ENCODE assay signal across 24 mouse cellular contexts in the genomic region with DNA sequence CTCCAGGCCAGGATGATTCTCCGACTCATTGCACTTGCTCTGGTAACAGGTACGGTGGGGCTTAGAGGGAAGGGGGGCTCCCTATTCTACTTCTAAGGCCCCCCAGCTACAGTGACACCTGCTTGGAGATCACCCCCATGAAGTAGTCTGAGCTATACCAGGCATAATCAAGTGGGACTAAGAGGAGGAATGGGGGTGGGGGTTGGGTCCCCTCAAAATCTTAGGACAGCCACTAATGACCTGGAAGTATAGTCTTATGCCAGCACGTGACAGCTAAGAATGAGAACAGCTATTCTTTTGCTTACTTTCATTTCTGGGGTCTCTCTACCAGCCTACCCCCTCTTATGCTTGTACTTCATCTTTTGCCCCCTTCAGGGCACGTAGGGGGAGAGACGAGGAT. TPM values are rescaled to one million over a fixed set of nuclear protein-coding genes. Genes with fewer than 3 reads are reported as not detected.
DNase-seq lines count a peak whose midpoint lies in the region; ATAC-seq and TF ChIP-seq lines count a peak whose summit lies in the region.
"Had no signal": no experiment of that assay in that cellular context is flagged by ENCODE, and none has a peak within 500 bp of the region (broad histone marks: within the 10 kb centered on the region; RNA-seq: fewer than 3 reads in every experiment).

No protein-coding gene starts in this region.

- H3K36me3 ChIP-seq in embryonic facial prominence, embryonic 15.5 days, result no peaks in the 10 kb centered on the region
- no peaks in the 10 kb centered on the region for H3K36me3 ChIP-seq in embryonic facial prominence, embryonic 10.5 days (replicated peaks)
- H3K36me3 ChIP-seq in kidney, adult 2 months (ENCODE audit: control insufficient read depth, insufficient read depth, low read length), result no peaks in the 10 kb centered on the region
- H3K36me3 ChIP-seq in hindbrain, embryonic 14.5 days (replicated peaks; ENCODE audit: control insufficient read depth, insufficient read depth), result no peaks in the 10 kb centered on the region
- H3K36me3 ChIP-seq: embryonic facial prominence, embryonic 13.5 days; heart, embryonic 10.5 days; hindbrain, embryonic 12.5 days had no signal

- no peak overlapping the region for H3K9ac ChIP-seq in embryonic facial prominence, embryonic 15.5 days
- H3K9ac ChIP-seq in hindbrain, embryonic 14.5 days, result no peak overlapping the region
- H3K9ac ChIP-seq: embryonic facial prominence, embryonic 13.5 days; forebrain, embryonic 13.5 days; forebrain, postnatal 0 days; hindbrain, embryonic 12.5 days had no signal

- H3K4me2 ChIP-seq in embryonic facial prominence, embryonic 15.5 days (replicated peaks), result peak overlapping the region; percentile 4; the same call in 1 of the 2 replicates
- H3K4me2 ChIP-seq in hindbrain, embryonic 14.5 days (replicated peaks), result no peak overlapping the region
- H3K4me2 ChIP-seq: embryonic facial prominence, embryonic 13.5 days; forebrain, embryonic 13.5 days; hindbrain, embryonic 12.5 days had no signal

- H3K27me3 ChIP-seq in embryonic facial prominence, embryonic 15.5 days, result no peaks in the 10 kb centered on the region
- no peaks in the 10 kb centered on the region for H3K27me3 ChIP-seq in embryonic facial prominence, embryonic 10.5 days (replicated peaks; ENCODE audit: low read depth, poor library complexity, severe bottlenecking)
- H3K27me3 ChIP-seq in kidney, adult 2 months (replicated peaks; ENCODE audit: control insufficient read depth, insufficient read depth, low read length), result no peaks in the 10 kb centered on the region
- H3K27me3 ChIP-seq in hindbrain, embryonic 14.5 days (ENCODE audit: control insufficient read depth, insufficient read depth, low read length), result no peaks in the 10 kb centered on the region
- H3K27me3 ChIP-seq: embryonic facial prominence, embryonic 13.5 days; forebrain, embryonic 13.5 days; hindbrain, embryonic 12.5 days had no signal

- no peak for TF ChIP-seq CTCF in kidney, adult 2 months (conservative IDR thresholded peaks at IDR 0.05; ENCODE audit: insufficient read depth, insufficient read length, low read depth, low read length)

- H3K9me3 ChIP-seq in embryonic facial prominence, embryonic 15.5 days (replicated peaks), result no peaks in the 10 kb centered on the region
- H3K9me3 ChIP-seq in embryonic facial prominence, embryonic 10.5 days, result no peaks in the 10 kb centered on the region
- no peaks in the 10 kb centered on the region for H3K9me3 ChIP-seq in hindbrain, embryonic 14.5 days (ENCODE audit: control insufficient read depth, low read length)
- H3K9me3 ChIP-seq: embryonic facial prominence, embryonic 13.5 days; forebrain, embryonic 13.5 days; heart, embryonic 10.5 days; hindbrain, embryonic 12.5 days had no signal

- no peak for DNase-seq in embryonic facial prominence, embryonic 10.5 days (ENCODE audit: low spot score)
- DNase-seq in kidney, postnatal 10 days, result peak; percentile 1
- DNase-seq in kidney, adult 2 months, result no peak
- DNase-seq in thymus, postnatal 14 days, result peak; percentile 1
- no peak for DNase-seq in thymus, adult 18-20 months
- DNase-seq in hindbrain, embryonic 14.5 days (ENCODE audit: low spot score), result no peak
- DNase-seq: adrenal gland, postnatal 10 days; B cell, adult 2 months; cerebellum, adult 11 months; cerebellum, adult 8-10 months; cerebellum, postnatal 14 days; forebrain, postnatal 0 days; gastrocnemius, postnatal 25 days; heart, postnatal 10 days had no signal

- peaks cover 10% of the 10 kb centered on the region; the same call in 1 of the 2 replicates for H3K4me1 ChIP-seq in embryonic facial prominence, embryonic 15.5 days
- H3K4me1 ChIP-seq in embryonic facial prominence, embryonic 10.5 days, result peaks cover 10% of the 10 kb centered on the region
- H3K4me1 ChIP-seq in kidney, adult 2 months (ENCODE audit: control insufficient read depth, insufficient read depth, low read length), result no peaks in the 10 kb centered on the region
- no peaks in the 10 kb centered on the region for H3K4me1 ChIP-seq in hindbrain, embryonic 14.5 days (replicated peaks; ENCODE audit: control insufficient read depth, insufficient read depth, low read length)
- H3K4me1 ChIP-seq: forebrain, embryonic 13.5 days; hindbrain, embryonic 12.5 days had no signal

- WGBS in embryonic facial prominence, embryonic 15.5 days, result 79% methylated on average over 5 of the region's 5 CpGs
- 81% methylated on average over 5 of the region's 5 CpGs for WGBS in embryonic facial prominence, embryonic 10.5 days
- 82% methylated on average over 5 of the region's 5 CpGs for WGBS in kidney, adult 2 months
- 94% methylated on average over 5 of the region's 5 CpGs for WGBS in hindbrain, embryonic 14.5 days

- ATAC-seq in embryonic facial prominence, embryonic 15.5 days (ENCODE audit: insufficient number of reproducible peaks, low FRiP score, low TSS enrichment, low read depth), result no peak
- no peak for ATAC-seq in hindbrain, embryonic 14.5 days (ENCODE audit: low FRiP score)
- ATAC-seq: CD4-positive, CD25-positive, alpha-beta regulatory T cell, adult 4 months; forebrain, embryonic 13.5 days; forebrain, postnatal 0 days; hindbrain, postnatal 0 days had no signal

- H3K27ac ChIP-seq in embryonic facial prominence, embryonic 15.5 days (replicated peaks), result peak overlapping the region; percentile 79
- no peak overlapping the region for H3K27ac ChIP-seq in embryonic facial prominence, embryonic 10.5 days (replicated peaks)
- H3K27ac ChIP-seq in kidney, adult 2 months (ENCODE audit: insufficient read depth, low read depth, low read length), result no peak overlapping the region
- H3K27ac ChIP-seq in hindbrain, embryonic 14.5 days, result no peak overlapping the region
- H3K27ac ChIP-seq: embryonic facial prominence, embryonic 13.5 days; forebrain, embryonic 13.5 days; heart, embryonic 10.5 days; hindbrain, embryonic 12.5 days; hindbrain, postnatal 0 days had no signal

- no peak for TF ChIP-seq POLR2A in kidney, adult 2 months (IDR thresholded peaks at IDR 0.05; ENCODE audit: low read depth, low read length)

- H3K4me3 ChIP-seq in embryonic facial prominence, embryonic 15.5 days (replicated peaks), result no peak overlapping the region
- H3K4me3 ChIP-seq in embryonic facial prominence, embryonic 10.5 days, result no peak overlapping the region
- no peak overlapping the region for H3K4me3 ChIP-seq in kidney, adult 2 months (ENCODE audit: insufficient read depth, low read depth, low read length)
- H3K4me3 ChIP-seq in hindbrain, embryonic 14.5 days (replicated peaks; ENCODE audit: low read length), result no peak overlapping the region
- H3K4me3 ChIP-seq: embryonic facial prominence, embryonic 13.5 days; forebrain, embryonic 13.5 days; heart, embryonic 10.5 days; hindbrain, embryonic 12.5 days had no signal

RNA-seq across cellular contexts. Expression of gene Klk11, which starts 2.1 kb away (rescaled TPM):
- 24.3 and 25.3 TPM in 2 replicates for polyA plus RNA-seq in embryonic facial prominence, embryonic 15.5 days (2015; fragmentation: Nextera tagmentation; extraction: Ambion mirVana)
- 0.11 TPM in 1 of 2 replicates, not detected in the other for polyA plus RNA-seq in embryonic facial prominence, embryonic 10.5 days (2016; fragmentation: Nextera tagmentation; extraction: Ambion mirVana)
- 0.18 TPM in 1 of 2 replicates, not detected in the other for polyA plus RNA-seq in kidney, adult 2 months (2012; rRNA removed)
- polyA plus RNA-seq in hindbrain, embryonic 14.5 days (2014; fragmentation: Nextera tagmentation; extraction: Ambion mirVana), result not detected in 2 replicates
- polyA plus RNA-seq: brain, embryonic 14.5 days; cortical plate, adult 2 months; forebrain, embryonic 13.5 days; heart, embryonic 10.5 days; heart, embryonic 14.5 days; hindbrain, postnatal 0 days had no signal

RNA-seq across cellular contexts. Expression of gene Klk10, which starts 4.3 kb away (rescaled TPM):
- polyA plus RNA-seq in embryonic facial prominence, embryonic 15.5 days (2015; fragmentation: Nextera tagmentation; extraction: Ambion mirVana), result 71.8 and 83.4 TPM in 2 replicates
- polyA plus RNA-seq in embryonic facial prominence, embryonic 10.5 days (2016; fragmentation: Nextera tagmentation; extraction: Ambion mirVana), result 0.25 and 0.39 TPM in 2 replicates
- 0.41 and 0.52 TPM in 2 replicates for polyA plus RNA-seq in kidney, adult 2 months (2012; rRNA removed)
- not detected in 2 replicates for polyA plus RNA-seq in hindbrain, embryonic 14.5 days (2014; fragmentation: Nextera tagmentation; extraction: Ambion mirVana)
- polyA plus RNA-seq: forebrain, embryonic 13.5 days had no signal

RNA-seq across cellular contexts. Expression of gene Klk12, which starts 7.8 kb away (rescaled TPM):
- polyA plus RNA-seq in embryonic facial prominence, embryonic 15.5 days (2015; fragmentation: Nextera tagmentation; extraction: Ambion mirVana), result 3.0 and 3.5 TPM in 2 replicates
- not detected in 2 replicates for polyA plus RNA-seq in embryonic facial prominence, embryonic 10.5 days (2016; fragmentation: Nextera tagmentation; extraction: Ambion mirVana)
- polyA plus RNA-seq in kidney, adult 2 months (2012; rRNA removed), result not detected in 2 replicates
- not detected in 2 replicates for polyA plus RNA-seq in hindbrain, embryonic 14.5 days (2014; fragmentation: Nextera tagmentation; extraction: Ambion mirVana)
- polyA plus RNA-seq: brain, embryonic 14.5 days; CD4-positive, CD25-positive, alpha-beta regulatory T cell, adult 4 months; cortical plate, adult 2 months; forebrain, embryonic 13.5 days; forebrain, postnatal 0 days; heart, embryonic 10.5 days; heart, embryonic 14.5 days; hindbrain, embryonic 12.5 days; hindbrain, postnatal 0 days had no signal

RNA-seq across cellular contexts. Expression of gene Klk9, which starts 15.2 kb away (rescaled TPM):
- polyA plus RNA-seq in embryonic facial prominence, embryonic 15.5 days (2015; fragmentation: Nextera tagmentation; extraction: Ambion mirVana), result 3.8 and 6.7 TPM in 2 replicates
- polyA plus RNA-seq in embryonic facial prominence, embryonic 10.5 days (2016; fragmentation: Nextera tagmentation; extraction: Ambion mirVana), result 0.10 and 0.16 TPM in 2 replicates
- polyA plus RNA-seq in kidney, adult 2 months (2012; rRNA removed), result not detected in 2 replicates
- not detected in 2 replicates for polyA plus RNA-seq in hindbrain, embryonic 14.5 days (2014; fragmentation: Nextera tagmentation; extraction: Ambion mirVana)
- polyA plus RNA-seq: brain, embryonic 14.5 days; CD4-positive, CD25-positive, alpha-beta regulatory T cell, adult 4 months; cortical plate, adult 2 months; forebrain, embryonic 13.5 days; forebrain, postnatal 0 days; heart, embryonic 10.5 days; heart, embryonic 14.5 days; hindbrain, embryonic 12.5 days; hindbrain, postnatal 0 days had no signal

RNA-seq across cellular contexts. Expression of gene Klk8, which starts 20.9 kb away (rescaled TPM):
- 65.3 and 67.5 TPM in 2 replicates for polyA plus RNA-seq in embryonic facial prominence, embryonic 15.5 days (2015; fragmentation: Nextera tagmentation; extraction: Ambion mirVana)
- polyA plus RNA-seq in embryonic facial prominence, embryonic 10.5 days (2016; fragmentation: Nextera tagmentation; extraction: Ambion mirVana), result 17.5 and 17.9 TPM in 2 replicates
- 4.2 and 5.9 TPM in 2 replicates for polyA plus RNA-seq in kidney, adult 2 months (2012; rRNA removed)
- 12.1 and 12.5 TPM in 2 replicates for polyA plus RNA-seq in hindbrain, embryonic 14.5 days (2014; fragmentation: Nextera tagmentation; extraction: Ambion mirVana)

Comparison
In these comparisons a context has a peak if more than half of its experiments do, and no peak if none do; other contexts are left out.
1. DNase-seq: peak in kidney, postnatal 10 days (single experiment) and thymus, postnatal 14 days (single experiment); none in embryonic facial prominence, embryonic 10.5 days (single experiment), kidney, adult 2 months (single experiment), thymus, adult 18-20 months (0 of 2) and hindbrain, embryonic 14.5 days (single experiment).
2. RNA of gene Klk11, which starts 2.1 kb away (polyA plus RNA-seq): 24.3 to 25.3 TPM in embryonic facial prominence, embryonic 15.5 days; 0.11 TPM in embryonic facial prominence, embryonic 10.5 days, 0.18 TPM in kidney, adult 2 months and not detected in hindbrain, embryonic 14.5 days; every median in the first group is over 10 times any median in the second.
3. RNA of gene Klk10, which starts 4.3 kb away (polyA plus RNA-seq): 71.8 to 83.4 TPM in embryonic facial prominence, embryonic 15.5 days; 0.41 to 0.52 TPM in kidney, adult 2 months, 0.25 to 0.39 TPM in embryonic facial prominence, embryonic 10.5 days and not detected in hindbrain, embryonic 14.5 days; every median in the first group is over 10 times any median in the second.